Mouse (Mus musculus) lung, postnatal 0 days (tissue): ENCODE data around the gene Cfd.

Experiments used
- CTCF ChIP-seq: IDR thresholded peaks from 2 replicates; pipeline ENCODE4 v1.5.1; 2016; ENCODE audit warnings: antibody characterized with exemption, mild to moderate bottlenecking
- EP300 ChIP-seq: IDR thresholded peaks from 2 replicates; pipeline ENCODE4 v1.6.1; 2016; ENCODE audit warnings: antibody characterized with exemption, mild to moderate bottlenecking, control low read depth

DNA sequence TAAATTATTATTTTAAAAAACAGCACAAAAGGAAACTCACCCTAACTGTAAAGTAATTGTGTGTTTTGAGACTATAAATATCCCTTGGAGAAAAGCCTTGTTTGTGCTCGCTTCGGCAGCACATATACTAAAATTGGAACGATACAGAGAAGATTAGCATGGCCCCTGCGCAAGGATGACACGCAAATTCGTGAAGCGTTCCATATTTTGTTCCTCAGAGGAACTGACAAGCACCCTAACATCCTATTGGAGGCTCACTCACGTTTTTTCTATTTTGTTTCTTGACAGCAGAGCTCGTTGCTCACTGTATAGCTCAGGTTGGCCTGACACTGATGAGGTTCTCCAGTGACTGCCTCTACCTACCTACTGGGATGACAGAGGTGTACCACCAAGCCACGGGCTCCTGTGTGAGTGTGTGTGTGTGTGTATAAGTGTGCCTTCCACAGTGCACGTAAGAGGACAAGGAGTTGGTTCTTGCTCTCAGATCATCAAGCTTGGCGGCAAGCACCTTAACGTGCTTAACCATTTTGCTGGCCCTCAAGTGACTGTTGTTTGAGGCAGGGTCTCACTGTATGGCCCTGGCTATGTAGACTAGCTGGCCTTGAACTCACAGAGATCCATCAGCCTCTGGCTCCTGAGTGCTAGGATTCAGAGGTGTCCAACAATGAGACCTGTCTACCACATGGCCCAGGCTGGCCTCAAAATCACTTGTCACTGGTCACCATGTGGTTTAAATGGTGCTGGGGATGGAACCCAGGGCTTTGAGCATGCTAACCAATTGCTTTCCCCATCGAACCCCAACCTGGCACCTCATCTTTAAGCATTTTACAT is 18.7 kb downstream of the Cfd start:
- TF ChIP-seq EP300 (no peak), CTCF (no peak)
